Mouse (Mus musculus): ENCODE data around the gene Gstm2.

DNA sequence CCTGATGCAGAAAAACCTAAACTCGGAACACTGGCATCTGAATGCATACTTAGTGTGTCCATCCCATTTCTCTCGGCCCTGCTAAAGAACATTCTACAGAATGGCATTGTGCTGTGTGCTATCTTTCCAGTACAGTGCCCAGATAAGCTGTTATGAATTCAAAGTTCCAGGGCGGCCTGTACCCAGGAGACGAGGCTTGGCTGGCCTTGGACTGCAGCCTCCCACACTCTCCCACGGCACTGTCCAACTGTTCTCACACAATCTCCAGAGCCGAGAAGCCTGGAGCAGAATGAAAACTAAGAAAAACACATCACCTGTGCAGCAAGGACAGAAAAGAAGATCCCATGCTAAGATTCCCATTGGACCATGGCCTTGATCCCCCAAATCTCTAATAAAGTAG is 3.5 kb downstream of the Gstm2 start:
- TF ChIP-seq GATA1 (IDR thresholded peaks at IDR 0.05; ENCODE audit: low read length) (no peak), TAL1 (IDR thresholded peaks at IDR 0.05; ENCODE audit: low read length) (no peak)
